Mouse (Mus musculus) kidney, postnatal 4 days (tissue): ENCODE measurements around the gene Clns1a.

ENCODE experiments used
- DNase-seq, 2 experiments: peaks; one replicate each; pipeline ENCODE4 v3.0.0; 2021; ENCODE audit warnings: mixed read lengths in 2 of 2

Gene Clns1a

GRCm38 (mm10) chr7:97766406-97767166, 70.2 kb downstream of the Clns1a start:
- DNase-seq = no peak

GRCm38 (mm10) chr7:97767841-97768240, 71.4 kb downstream of the Clns1a start:
- DNase-seq = no peak

DNA sequence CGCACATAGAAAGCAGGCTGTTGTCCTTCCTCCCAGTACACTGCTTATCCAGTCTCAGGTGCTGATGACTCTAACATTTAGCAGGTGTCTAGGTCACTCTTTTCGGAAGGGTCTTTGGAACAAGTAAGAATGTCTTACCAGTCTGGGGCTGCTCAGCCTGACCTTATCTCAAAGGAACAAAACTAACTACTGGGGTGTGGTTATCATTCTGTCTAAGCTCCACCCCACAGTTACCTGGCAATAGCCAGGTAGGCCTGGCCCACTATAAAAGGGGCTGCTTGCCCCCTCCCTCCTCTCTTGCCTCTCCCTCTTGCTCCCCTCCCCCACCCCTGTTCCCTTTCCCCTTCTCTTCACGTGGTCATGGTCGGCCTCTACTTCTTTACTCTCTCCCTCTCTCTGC, 72.6 kb downstream of the Clns1a start:
- no peak for DNase-seq
